Mouse (Mus musculus) adrenal gland (tissue): ENCODE data around the gene Fsd2.

Source experiments
- intact Hi-C: fragments of 180-260 bp; cut with DNase I; formaldehyde crosslinking; loops from one replicate; pipeline ENCODE4 v1.15.1; 2025

Gene Fsd2

DNA sequence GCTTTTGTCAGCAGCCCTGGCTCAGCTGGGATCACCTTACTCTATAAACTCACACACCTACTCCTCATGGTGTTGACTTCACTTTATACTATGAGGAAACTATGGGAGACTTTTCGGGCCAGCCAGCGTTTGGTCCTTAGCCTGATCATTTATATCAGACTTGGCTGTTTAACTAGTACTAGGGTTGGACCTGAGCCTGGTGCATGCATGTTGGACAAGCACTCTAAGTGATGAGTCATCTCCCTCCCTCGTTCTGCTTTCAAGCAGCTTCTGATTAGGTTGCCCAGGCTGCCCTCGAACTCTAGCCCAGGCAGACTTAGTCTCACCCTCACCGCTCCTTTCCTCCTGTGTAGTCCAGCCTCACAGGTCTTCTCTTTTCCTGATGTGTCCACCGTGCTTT is 6.7 kb upstream of the Fsd2 start:
- intact Hi-C loops = loop anchor here (5.0 to 10.0 kb wide), 2 partner anchors 116 to 229 kb away; partner anchors contain the start of genes Cpeb1 and Rps17

DNA sequence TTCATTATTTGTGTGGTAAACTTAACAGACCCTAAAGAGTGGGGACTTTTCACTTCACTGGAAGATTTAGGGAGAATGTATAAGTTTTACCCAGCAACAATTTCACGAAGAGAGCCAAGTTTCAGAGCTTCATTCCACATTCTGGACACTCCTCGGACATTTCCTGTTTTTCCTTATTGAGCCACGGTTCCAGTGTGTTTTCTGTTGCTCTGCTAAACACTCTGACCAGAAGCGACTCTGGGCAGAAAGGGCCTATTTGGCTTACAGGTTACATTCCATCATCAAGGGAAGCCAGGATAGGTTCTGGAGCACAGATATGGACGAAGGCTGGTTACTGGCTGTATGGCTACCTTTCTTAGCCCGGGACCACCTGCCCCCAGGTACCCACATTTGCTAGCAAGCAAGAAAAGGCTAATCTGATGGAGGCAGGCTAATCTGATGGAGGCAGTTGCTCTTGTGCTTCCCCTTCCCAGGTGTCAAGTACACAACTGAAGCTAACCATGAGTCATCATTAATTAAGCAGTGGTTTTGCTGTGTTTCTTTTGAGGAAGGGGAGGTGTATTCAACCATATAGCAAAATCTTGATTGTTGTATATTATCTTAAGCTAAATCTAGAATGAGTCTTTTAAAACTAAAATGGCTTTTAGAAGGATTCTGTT is 6.0 kb upstream of the Fsd2 start:
- intact Hi-C loops = loop anchor here (5.0 to 10.0 kb wide), 2 partner anchors 115 to 228 kb away; partner anchors contain the start of genes Cpeb1 and Rps17

DNA sequence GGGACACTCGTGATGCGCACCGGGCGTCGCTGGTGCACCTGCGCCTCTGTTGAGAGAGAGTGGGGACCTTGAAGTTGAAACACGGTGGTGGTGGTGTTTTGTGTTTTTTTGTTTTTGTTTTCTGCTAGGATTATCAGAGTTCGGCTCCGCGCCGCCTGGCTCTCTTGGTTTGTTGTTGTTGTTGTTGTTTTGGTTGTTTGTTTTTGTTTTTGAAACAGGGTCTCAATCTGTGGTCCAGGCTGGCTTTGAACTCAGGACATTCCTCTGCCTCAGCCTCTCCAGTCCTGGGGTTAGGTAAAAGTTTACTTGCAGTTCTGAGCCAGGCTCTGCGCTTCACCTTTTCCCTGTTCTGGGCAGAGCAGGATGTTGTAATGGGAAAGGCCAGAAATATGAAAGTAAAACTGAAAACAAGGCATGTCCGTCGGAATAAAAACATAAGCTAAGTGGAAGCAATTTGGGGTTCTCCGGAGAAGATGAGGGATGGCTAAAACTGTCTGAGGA is 5.2 kb upstream of the Fsd2 start:
- intact Hi-C loops = loop anchor here (5.0 to 10.0 kb wide), 2 partner anchors 115 to 227 kb away; partner anchors contain the start of genes Cpeb1 and Rps17

DNA sequence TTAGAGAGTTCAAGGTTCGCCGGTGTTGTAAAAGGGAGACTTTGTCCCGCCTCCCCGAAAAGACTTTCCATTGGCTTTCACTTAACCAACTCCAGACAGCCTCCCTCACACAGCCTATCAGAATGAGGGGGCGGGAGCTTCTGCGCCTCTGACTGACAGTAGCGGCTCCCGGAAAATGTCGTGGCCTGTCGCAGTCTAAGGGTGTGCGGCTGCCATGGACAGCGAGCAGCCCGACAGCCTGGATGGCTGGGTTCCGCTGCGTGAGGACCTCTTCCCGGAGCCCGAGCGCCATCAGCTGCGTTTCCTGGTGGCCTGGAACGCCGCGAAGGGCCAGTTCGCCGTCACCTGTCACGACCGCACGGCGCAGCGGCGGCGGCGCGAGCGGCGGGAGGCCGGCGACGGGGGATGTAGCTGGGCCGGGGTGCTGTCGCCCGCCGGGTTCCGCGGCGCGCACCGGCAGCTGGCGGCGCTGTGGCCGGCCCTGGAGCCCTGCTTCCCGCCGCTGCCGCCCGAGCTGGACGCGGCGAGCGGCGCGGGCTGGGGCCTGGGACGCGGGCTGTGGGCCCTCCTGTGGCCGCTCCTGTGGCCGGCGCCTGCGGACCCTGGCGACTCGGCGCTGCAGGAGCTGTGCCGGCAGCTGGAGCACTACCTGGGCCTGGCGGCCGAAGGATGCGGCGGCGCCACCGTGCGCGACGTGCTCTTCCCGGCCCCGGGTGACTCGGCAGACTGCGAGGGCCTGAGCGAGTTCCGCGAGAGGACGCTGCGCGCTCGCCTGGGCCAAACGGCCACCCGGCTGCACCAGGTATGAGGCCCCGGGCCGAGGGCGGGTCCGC is 4.6 kb upstream of the Fsd2 start, which contains the start of gene Whamm:
Gene Whamm (plus strand): TSS at position 159 of the 833 bp plus-strand sequence.
- intact Hi-C loops = loop anchor here (5.0 to 10.0 kb wide), 2 partner anchors 114 to 227 kb away; partner anchors contain the start of genes Cpeb1 and Rps17

DNA sequence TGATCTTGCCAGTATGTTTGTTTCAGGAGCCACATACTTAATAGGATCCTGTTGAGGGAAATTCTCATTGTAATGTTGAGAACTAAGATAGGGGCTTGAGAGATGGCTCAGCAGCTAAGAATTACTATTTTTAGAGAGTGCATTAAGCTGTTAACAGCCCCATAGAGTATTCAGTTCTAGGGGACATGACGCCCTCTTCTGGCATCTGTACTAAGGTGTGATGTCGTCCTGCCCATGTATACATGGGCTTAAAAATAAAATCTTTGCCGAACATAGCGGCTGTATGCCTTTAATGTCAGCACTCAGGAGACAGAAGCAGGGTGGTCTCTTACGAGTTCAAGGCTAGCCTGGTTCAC is 4.0 kb upstream of the Fsd2 start:
- intact Hi-C loops = loop anchor here (5.0 to 10.0 kb wide), 2 partner anchors 113 to 226 kb away; partner anchors contain the start of genes Cpeb1 and Rps17

DNA sequence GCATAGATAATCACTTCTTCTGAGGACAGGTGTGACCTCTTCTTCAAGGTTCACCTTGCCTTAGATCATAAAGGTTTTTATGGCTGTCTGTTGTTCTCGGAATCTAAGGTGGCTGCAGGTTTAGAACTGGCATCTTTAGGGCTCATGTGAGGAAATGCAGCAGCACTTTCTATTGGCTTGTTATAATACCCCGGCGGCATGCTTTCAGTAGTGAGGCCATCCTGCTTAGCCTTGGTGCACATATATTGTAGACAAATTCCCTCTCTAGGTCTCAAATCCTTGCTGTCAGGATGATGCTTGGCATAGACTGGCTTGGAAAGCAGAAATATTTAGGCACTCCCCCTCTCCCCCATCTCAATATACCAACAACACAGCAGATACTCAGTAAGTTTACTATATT is 3.5 kb upstream of the Fsd2 start:
- intact Hi-C loops = loop anchor here (5.0 to 10.0 kb wide), 2 partner anchors 113 to 225 kb away; partner anchors contain the start of genes Cpeb1 and Rps17

DNA sequence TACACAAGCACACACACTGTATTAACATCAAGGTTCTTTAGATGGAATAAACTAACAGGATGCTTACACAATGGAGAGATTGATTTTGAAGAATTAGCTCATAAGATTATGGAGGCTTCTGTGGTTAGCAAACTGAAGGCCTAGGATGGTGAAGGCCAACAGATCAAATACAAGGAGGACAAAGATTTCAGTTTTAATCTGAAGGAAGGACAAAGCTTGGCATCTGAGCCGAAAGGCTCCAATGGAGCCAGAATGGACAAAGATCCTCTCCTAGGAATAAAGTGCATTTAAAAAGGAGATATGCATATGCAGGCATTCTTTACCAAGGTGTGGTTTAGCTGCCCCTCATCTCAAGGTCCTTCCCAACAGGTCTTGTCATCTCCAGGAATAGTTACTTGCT is 3.1 kb upstream of the Fsd2 start:
- intact Hi-C loops = loop anchor here (5.0 to 10.0 kb wide), 3 partner anchors 48 to 225 kb away; partner anchors contain the start of genes Cpeb1 and Rps17

DNA sequence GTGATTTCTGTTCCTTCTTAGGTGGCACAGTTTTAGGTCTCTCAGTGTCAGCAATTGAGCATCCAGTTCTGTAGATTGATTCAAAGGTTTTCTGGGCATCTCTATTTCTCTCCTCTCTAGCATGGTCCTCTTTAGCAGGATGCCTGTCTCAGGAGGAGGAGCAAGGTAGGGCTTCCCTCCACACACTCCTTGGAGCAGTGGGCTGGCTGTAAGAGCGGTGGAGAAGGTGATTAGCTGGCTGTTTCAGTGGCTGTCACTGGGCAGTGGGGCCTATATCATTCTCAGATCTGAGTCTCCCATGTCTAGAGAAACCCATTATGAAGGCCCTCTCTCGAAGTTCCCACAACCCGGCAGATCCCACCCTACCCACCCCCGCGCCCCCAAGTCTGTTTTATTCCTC is 652 bp upstream of the Fsd2 start:
- intact Hi-C loops = loop anchor here (5.0 kb wide), 1 partner anchor 45 kb away; no protein-coding TSS in a partner anchor

DNA sequence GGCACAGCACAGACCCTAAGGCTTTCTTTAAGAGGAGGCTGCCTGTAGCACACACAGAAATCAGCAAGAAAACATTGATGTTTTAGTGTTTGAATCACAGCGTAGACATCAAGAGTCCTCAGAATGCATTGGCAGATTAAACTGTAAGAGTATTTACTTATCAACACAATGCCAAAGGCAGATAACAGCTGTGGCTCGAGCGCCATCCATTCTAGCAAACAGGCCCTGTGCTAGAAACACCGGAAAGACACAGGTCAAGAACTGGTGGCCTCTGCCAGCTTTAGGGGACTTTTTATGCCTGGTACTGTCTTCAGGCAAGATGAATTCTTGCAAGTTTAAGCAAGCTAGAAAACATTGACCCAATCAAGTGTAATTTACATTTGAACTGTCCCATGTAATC is 412 bp downstream of the Fsd2 start:
- intact Hi-C loops = loop anchor here (5.0 kb wide), 1 partner anchor 44 kb away; no protein-coding TSS in a partner anchor

DNA sequence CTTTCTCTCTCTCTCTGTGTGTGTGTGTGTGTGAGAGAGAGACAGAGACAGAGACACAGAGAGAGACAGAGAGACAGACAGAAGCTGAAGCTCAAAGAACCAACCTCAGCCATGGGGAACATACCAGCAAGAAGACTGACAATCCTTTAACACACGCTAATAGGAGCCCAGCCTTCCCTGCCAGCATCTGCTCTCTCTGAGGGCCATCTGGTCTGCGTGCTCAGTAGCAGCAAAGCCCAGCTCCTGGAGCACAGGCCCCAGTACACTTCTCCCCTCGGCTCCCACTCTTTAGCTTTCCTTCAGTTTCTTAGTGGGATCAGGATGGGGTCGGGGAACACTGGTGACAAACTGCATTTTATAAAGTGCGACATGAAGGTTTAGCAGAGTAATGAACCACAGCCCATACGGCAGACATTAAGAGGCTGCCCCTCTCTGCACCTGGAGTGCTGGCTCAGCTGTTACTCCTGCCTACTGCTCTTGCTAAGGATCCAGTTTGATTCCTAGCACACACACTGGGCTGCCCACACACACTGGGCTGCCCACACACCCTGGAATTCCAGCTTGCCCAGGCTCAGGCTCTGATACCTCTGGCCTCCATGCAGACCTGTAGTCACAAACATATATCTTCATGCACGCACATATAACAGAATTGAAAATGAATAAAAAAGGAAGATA is 1.2 kb downstream of the Fsd2 start:
- intact Hi-C loops = loop anchor here (5.0 kb wide), 1 partner anchor 43 kb away; no protein-coding TSS in a partner anchor

DNA sequence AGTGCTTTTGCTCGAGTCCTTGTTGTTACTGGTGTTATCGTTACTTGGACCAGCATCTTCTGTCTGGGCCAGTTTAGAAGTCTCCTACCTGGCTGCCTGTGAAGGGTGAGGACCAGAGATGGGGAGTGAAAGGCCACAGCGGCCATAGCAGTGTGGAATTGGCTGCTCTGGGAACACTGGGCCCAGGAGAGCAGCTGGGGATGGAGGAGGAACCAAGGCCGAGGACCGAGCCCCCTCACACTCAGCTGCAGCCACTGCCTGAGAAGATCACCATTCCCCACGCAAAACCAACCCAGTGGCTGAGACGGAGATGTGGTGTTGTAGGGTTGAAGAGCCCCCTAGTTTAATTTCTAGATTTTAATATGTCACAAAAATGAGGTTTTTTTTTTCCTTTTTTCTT is 2.0 kb downstream of the Fsd2 start:
- intact Hi-C loops = loop anchor here (5.0 kb wide), 1 partner anchor 42 kb away; no protein-coding TSS in a partner anchor

DNA sequence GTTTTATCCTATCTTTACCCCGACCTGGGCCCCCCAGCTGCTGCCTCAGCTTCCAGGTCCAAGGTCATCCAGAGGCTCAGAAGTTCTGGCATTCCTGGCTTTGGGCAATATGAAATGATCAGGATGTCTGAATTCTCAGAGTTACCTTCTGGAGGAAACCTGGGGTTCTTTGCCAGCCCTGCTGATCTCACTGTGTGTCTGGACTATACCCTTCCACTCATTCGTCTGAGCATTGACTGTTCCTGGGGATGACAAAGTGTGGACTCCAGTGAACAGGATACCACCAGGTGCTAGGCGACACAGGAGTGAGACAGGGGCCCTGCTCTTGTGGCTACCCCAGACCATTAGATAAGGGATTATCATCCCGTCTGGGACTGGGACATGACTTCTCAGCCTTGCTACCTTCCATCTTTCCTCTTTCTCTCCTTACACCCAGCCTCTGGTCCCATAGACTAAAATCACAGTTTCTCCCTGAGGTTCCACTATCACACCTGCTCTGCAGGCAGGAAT is 3.2 kb downstream of the Fsd2 start:
- intact Hi-C loops = no loop called here

DNA sequence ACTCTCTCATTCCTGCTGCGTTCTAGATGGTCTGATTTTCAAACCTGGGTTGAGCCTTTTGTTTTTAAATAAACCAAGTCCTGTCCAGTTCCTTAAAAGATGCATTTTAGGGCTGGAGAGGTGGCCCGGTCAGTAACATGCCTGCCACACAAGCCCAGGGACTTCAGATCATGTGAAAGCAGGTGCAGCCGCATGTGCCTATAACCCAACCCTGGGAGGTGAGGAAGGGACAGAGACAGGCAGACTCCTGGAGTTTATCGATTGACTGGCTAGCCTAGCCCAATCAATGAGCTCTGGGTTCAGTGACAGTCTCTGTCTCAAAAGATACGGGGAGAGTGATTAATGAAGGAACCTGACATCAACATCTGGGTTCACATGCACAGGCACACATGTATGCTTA is 5.5 kb downstream of the Fsd2 start:
- intact Hi-C loops = no loop called here

DNA sequence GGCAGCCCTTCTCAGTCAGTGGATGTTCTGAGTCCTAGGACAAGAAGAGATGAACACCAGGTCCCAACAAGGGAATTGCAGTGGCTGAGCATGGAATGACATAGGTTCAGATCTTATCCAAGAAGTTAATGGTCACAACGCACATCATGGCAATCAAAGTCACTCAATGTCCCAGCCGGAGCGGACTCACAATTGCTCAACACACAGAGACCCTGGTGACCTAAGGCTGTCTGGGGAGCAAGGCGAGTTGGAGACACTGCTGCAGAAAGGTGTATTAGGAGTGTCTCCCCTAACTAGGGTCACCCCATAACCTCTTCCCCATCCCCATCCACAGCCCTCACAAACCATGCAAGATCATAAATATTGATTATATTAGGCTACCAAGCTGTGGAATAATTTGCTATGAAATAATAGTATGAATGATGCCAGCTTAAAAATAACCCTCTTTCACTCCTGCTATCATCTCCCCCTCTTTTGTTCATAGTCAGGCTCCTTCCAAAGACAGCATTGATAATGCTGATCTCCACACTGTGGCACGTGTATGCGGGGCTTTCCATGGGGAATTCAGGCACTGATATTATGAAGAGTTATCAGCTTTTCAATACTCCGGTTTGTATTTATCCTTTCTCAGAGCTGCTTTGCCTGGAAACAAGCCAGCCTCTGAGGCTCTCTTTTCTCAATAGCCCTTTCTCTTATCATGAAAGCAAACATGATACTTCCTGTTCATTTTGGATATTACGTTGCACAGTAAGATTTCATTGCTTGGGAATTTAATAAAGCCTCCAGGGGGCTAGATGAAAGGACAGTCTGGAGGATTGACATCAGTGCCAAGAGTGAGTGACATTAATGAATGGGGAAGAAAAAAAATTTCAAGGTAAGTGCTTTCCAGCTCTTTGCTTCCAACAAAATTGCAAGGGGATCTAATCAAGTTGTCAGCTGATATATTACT is 6.4 kb downstream of the Fsd2 start:
- intact Hi-C loops = no loop called here

DNA sequence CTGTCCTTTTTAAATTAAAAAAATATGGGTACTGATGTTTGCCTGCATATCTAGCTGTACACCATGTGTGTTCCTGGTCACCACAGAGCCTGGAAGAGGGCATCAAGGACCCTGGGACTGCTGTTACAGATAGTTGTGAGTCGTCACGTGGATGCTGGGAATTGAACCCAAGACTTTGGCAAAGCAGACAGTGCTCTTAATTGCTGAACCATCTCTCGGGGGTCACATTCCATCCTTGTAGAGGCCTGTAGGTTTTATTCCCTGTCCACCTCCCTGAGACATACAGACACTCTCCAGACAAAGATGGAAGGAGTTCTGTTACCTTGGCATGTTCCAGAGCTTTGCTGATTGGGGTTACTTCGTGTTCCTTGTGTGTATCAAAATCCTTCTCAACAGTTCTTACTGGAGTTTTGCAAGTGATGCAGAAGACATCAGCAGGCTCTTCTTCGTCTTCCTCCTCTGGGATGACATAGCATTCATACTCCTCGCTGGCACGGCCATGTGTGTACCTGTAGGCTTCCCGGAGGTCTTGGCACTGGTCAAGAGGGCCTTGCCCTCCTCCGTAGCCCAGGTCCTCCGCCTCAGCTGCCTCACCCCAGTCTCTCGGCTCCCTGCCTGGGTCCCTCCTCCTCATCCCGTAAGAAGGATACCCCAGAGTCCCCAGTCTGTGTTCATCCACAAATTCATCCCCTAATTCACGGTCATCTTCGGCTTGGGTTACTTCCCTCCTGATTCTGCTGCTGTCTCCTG is 7.3 kb downstream of the Fsd2 start:
- intact Hi-C loops = no loop called here

DNA sequence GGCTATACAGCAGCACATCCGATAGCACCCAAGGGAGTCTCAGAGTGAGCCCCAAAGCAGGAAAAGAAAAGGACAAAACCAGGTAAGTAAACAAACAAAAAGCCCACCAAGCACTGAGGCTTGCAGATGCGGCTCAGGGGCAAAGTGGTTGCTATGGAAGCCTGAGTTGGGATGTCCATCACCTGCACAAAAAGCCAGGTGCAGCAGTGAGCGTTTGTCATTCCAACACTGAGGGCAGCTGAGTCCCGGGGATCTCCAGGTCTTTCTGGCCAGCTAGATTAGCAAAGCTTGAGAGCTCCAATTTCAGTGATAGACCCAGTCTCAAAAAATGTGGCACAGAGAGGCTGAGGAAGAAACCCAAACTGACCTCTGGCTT is 8.8 kb downstream of the Fsd2 start:
- intact Hi-C loops = no loop called here

DNA sequence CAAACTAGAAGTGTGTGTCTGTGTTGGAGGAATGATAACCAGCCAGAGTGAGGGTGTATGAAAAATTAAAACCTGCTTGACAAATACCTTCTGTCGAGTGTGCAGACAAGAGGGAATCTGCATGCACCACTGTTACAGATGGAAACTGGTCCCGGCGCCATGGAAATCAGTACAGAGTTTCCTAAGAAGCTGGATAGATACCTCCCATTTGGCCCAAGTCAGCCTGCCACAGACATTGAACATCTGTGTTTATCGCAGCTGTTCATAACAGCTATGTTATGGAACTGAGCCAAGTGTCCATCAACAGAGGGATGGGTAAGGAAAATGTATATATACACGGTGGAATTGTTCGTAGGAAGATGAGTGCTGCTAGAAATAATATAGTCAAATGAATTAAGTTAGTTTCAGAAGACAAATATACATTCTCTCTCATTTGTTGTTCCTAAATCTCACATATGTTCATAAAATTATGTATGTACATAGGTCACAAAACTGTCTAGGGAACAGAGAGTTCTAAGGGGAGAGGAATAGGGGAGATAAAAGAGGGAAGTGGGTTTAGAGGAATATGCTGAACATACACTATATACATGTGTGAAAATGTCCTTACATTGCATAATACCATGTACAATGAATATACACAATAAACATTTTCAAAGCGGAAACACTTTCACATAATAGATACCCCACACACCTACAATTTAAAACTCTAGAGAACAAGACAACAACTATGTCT is 9.3 kb downstream of the Fsd2 start:
- intact Hi-C loops = no loop called here

DNA sequence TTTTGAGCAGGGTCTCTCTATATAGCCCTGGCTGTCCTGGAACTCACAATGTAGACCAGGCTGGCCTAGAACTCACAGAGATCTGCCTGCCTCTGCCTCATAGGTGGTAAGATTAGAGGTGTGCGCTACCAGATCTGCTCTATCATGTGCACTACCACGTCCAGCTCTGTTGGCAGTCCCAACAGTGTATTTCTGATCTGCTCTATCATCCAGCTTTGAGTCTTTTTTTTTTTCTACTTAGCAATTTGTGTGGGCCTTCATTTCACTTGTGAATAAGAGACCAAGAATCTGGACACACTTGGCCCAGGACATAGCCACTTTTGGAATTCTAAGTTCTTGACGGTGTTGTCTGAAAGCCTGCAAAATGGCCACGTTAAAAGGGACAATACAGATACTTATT is 9.9 kb downstream of the Fsd2 start:
- intact Hi-C loops = no loop called here
